Mouse (Mus musculus): ENCODE data around the gene Vps54.
A peak's percentile ranks its signal among the peaks of the same experiment; 100 is the strongest.
"Not testable (repeated sequence)": the region's sequence is repeated elsewhere in the genome, so short reads cannot be mapped to it uniquely, and the experiment has no call there.

Vps54 gene

DNA sequence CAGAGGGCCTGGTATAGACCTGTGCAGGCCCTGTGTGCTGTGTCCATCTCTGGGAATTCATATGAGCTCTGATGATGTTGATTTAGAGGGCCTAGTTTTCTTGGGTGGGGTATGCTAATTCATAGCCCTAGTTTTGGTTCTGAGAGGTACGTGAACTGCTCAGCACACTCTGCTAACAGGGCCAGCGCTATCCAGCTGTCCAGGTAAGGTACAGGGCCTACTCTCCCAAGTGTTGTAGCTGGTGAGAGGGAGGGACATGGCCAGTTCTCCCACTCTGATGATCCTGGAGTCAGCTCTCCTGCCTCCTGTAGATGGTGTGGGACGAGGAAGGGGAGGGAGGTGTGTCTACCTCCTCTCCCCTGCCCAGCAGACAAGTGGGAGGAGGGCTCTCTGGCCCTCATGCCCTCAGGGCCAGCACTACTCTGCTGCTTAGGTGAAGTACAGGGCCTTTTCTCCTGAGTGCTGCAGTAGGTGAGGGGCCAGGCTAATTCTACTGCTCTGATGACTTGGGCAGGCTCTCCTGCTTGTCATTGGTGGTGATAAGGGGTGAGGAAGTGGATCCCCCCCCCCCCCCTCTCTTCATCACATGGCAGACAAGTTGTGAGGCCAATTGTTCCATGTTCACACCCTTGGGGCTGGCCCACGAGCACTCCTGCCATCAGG, 8.3 kb downstream of the Vps54 start:
- DNase-seq = no peak

DNA sequence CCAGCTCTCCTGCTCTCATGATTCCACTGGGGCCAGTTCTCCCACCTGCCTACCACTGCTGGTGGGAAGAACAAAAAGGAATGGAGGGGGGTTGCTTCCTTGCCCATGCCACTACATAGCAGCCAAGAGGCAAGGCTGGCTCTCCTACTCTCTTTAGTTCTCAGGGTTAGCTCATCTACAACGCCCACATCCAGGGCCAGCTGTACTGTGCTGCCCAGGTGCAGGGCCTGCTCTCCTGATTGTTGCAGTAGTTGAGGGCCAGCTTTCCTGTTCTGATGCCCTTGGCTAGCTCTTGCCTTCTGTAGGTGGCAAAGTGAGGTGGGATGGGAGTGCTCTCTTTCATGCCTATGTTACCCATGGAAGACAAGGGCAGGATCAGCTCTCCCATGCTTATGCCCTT, 8.9 kb downstream of the Vps54 start:
- DNase-seq = no peak

- no peak for DNase-seq
Observed at GRCm38 (mm10) chr11:21250366-21250765, 11.3 kb downstream of the Vps54 start.

DNA sequence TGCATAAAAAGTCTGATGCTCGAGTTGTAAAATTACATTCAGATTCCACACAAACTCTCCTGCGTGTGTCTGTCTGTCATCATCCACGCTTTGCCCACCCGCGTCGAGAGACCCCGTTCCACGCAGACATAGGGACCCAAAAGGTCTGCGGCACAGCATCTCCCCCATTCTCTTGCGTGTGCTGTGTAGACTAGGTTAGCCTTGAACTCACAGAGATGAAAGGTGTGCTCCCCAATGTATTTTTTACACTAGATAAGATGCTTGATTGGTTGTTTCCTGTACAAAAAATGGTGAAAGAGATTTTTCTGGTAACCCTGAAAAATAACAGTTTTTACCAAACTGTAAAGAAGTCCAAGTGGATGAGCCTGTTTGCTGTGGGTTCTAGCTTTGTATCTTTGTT, 19.5 kb downstream of the Vps54 start:
- DNase-seq = not testable (repeated sequence)

GRCm38 (mm10) chr11:21265423-21265822, 26.3 kb downstream of the Vps54 start:
- DNase-seq = no peak

- no peak for DNase-seq
Observed at GRCm38 (mm10) chr11:21276151-21276550, 37.1 kb downstream of the Vps54 start.

DNA sequence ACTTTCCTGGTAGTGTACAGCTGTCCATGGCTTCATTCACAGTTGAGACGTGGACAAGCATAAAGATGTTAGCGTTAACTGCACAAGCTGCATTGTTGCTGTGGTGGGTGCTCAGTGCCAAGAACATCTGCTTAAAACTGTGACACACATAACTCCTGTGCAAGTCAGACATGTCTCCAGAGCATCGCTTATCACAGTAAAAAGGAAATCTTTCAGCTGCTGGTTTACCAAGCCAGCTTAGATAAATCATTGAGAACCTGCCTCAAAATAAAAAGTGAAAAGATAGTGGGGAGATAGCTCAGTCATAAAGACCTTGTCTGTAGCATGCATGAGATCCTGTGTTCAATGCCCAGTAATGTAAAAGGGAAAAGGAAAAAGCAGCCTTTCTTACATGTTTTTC, 47.3 kb downstream of the Vps54 start:
- DNase-seq = no peak

DNA sequence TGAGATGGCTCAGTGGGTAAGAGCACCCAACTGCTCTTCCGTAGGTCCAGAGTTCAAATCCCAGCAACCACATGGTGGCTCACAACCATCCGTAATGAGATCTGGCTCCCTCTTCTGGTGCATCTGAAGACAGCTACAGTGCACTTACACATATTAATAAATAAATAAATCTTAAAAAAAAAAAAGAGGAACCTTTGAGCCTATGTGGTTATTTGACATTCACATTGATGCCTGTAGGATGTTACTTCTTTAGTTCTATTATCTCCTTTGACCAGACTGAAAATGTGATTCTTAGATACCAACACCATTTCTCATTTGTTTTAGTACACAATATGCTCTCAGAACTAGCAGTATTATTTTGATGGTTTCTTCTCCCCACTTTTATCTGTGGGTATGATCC, 49.1 kb downstream of the Vps54 start:
- not testable (repeated sequence) for DNase-seq

DNA sequence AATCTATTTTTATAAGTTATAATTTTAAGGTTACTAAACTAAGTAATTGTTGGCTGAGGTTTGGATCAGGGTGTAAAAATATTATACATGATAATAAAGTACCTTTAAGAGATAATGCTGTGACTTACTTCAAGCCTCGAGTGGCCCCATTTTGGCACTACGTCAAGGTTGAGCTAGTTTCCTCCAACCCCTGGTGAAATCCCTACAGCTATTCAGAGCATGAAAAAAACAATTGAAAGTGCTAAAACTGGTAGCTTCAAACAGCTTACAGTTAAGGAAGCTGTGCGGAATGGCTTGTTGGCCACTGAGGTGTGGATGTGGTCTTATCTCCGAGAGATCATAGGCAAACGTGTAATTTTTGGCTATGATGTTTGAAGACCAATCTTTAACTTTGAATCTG, 56.4 kb downstream of the Vps54 start:
- no peak for DNase-seq

DNA sequence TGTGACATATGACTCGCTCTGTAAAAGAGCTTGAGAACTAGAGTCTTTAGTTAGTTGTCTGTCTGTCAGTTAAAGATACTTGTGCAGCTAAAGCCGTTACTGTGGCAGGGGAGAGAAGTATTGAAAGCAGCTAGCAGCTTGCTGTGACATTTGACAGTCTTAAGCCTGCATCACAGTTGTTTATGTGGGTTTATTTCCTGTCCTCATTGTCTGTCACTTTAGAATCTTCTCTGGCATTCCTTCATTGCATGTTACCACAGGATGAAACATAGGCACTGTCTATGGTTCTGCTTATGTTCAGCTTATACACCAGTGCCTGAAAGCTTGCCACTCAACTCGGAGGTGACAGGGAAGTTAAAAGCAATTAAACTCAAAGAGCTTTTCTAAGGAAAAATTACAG, 64.5 kb downstream of the Vps54 start:
- no peak for DNase-seq

GRCm38 (mm10) chr11:21307078-21307668, 68.1 kb downstream of the Vps54 start:
- DNase-seq = no peak

DNA sequence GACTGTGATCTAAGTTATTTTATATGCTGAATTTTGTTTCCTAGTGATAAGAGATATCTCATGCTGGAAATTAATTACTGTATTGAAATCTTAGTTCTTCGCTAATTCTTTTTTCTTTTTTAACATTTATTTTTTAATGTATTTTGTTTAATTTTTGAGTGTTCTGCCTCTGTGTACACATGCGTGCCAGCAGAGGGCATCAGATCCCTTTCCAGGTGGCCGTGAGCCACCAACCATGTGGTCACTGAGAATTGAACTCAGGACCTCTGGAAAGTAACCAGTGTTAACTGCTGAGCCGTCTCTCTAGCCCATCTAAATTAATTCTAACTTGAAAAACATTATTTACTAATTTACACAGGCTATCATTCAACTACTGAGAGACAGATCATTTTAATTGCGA, 69.0 kb downstream of the Vps54 start:
- DNase-seq = peak; percentile 26

GRCm38 (mm10) chr11:21309516-21309915, 70.4 kb downstream of the Vps54 start:
- no peak for DNase-seq

DNA sequence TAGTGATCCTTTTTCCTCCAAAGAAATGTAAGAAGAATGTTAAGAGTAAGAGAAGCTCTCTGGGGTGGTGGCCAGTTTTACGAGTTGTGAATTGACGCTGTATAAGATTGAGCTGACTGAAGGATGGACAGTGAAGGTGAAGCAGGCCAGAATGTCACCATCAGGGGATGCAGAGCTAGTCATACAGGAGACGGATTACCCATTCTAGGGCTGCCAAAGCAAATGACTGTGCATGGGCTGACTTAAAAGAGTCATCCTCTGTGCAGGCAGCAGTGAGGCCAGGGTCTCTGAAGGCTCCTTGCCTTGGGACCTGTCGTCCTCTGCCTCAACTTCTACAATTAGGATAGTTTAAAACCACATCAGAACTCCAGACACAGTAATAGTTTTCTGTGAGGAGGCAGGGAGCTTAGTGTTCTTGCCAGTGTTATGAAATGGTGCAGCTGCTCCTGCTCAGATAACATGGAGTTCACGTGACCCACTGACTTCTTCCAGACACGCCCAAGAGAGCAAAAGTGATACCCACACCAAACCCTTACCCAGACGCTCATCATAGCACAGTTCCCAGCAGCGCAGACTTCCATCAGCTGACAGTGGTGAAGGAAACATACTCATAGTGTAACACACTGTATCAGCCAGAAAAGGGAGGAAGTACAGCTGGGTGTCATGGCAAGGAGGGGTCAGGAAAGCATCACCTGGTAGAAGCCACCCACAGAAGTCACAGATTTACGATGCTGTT, 75.0 kb downstream of the Vps54 start:
- no peak for DNase-seq

DNA sequence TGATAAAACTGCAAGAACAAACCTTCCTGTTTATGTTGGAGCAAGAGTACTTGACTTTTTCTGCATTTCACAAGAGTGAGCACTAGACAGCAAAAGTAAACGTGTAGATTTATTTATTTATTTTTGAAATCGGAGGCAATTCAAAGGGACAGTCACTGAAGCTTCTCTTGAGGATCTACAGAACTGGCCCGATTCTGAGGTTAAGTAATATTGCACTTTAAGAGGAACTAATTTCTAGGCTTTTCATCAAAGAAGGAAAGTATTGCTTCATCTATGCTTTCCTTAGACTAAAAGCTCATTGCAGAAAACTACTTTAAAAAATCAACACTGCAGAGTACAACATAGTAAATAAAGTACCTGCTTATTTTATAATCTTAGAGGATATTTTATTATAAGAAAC, 82.5 kb downstream of the Vps54 start:
- no peak for DNase-seq

DNA sequence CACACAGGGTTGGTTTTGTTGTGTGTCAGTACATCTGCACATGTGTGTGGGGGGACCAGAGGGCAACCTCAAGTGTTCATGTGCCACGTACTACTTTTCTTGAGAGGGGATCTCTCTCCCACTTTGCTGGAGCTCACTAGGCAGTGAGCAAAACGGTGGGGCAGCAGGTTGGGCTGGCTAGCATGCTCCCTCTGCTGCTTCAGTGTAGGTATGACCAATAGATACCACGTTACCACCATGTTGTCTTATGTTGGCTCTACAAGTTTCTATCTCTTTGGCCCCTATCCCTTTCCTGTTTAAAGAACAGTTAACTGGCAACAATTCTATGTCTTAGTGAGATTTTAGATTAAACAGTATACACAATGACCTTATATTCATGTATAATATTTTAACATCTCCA, 83.3 kb downstream of the Vps54 start:
- DNase-seq = no peak

- DNase-seq = no peak
Observed at GRCm38 (mm10) chr11:21325781-21326180, 86.7 kb downstream of the Vps54 start.

DNA sequence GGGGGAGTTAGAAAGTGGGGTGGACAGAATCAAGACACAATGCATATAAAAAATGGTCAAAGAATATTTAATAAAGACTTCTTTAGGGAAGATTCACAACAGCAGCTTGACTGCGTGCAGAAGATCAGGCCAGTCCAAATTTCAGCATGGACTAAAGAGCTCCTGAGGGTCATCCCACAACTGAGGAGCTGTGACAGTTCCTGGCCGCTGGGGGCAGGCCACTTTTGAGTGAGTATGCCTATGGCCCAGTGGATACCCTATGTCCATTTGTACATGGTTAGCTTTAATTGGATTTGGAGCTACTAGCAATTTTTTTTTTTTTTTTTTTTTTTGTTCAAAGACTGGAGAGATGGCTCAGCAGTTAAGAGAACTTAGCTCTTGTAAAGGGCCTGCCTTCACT, 87.7 kb downstream of the Vps54 start:
- DNase-seq = no peak

- no peak for DNase-seq
Observed at GRCm38 (mm10) chr11:21327486-21327885, 88.4 kb downstream of the Vps54 start.

- no peak for DNase-seq
Observed at GRCm38 (mm10) chr11:21328141-21328540, 89.1 kb downstream of the Vps54 start.

GRCm38 (mm10) chr11:21332639-21333295, 93.7 kb downstream of the Vps54 start:
- no peak for DNase-seq

- no peak for DNase-seq
Observed at GRCm38 (mm10) chr11:21337855-21338254, 98.8 kb downstream of the Vps54 start.

GRCm38 (mm10) chr11:21339088-21339487, 100.0 kb downstream of the Vps54 start:
- no peak for DNase-seq

- no peak for DNase-seq
Observed at GRCm38 (mm10) chr11:21343490-21343889, 104.4 kb downstream of the Vps54 start.

Data from thymus, postnatal 25 days (tissue).